Mouse (Mus musculus) spleen, adult 2 months (tissue): ENCODE measurements around the gene Pbrm1. TPM values are rescaled to one million over a fixed set of nuclear protein-coding genes. Genes with fewer than 3 reads are reported as not detected.
A peak's percentile ranks its signal among the peaks of the same experiment; 100 is the strongest.

Experiments used
- DNase-seq, 2 experiments: peaks; one replicate each; pipeline versions ENCODE4 v3.0.0 to v3.0.0-alpha.2; 2012 to 2021; ENCODE audit warnings: low spot score in 2 of 2, low read depth in 1 of 2
- H3K27ac ChIP-seq: fragments of 200-500 bp; 2 replicates; pipeline ENCODE4 v1.5.1; 2012; ENCODE audit warnings: low read length, inconsistent platforms; ENCODE audit not compliant: insufficient read depth
- H3K27me3 ChIP-seq: fragments of 200-500 bp; 2 replicates; pipeline ENCODE4 v1.6.1; 2012; ENCODE audit warnings: mild to moderate bottlenecking, moderate library complexity, low read length, inconsistent platforms; ENCODE audit not compliant: control insufficient read depth, insufficient read depth
- H3K36me3 ChIP-seq: fragments of 200-500 bp; 2 replicates; pipeline ENCODE4 v1.6.1; 2012; ENCODE audit warnings: mild to moderate bottlenecking, low read length, inconsistent platforms; ENCODE audit not compliant: control insufficient read depth, insufficient read depth
- H3K4me1 ChIP-seq: fragments of 200-500 bp; 2 replicates; pipeline ENCODE4 v1.6.1; 2011; ENCODE audit warnings: inconsistent platforms; ENCODE audit not compliant: control insufficient read depth, insufficient read depth, insufficient read length
- H3K4me3 ChIP-seq: fragments of 200-500 bp; 2 replicates; pipeline ENCODE4 v1.5.1; 2011; ENCODE audit warnings: mild to moderate bottlenecking, inconsistent platforms; ENCODE audit not compliant: insufficient read depth, insufficient read length; ENCODE audit errors: extremely low read depth
- CTCF ChIP-seq: fragments of 200-500 bp; IDR thresholded peaks from 2 replicates; pipeline ENCODE4 v1.5.1; 2011; ENCODE audit warnings: mild to moderate bottlenecking, inconsistent platforms; ENCODE audit not compliant: insufficient read depth, insufficient read length, insufficient replicate concordance; ENCODE audit errors: extremely low read depth
- POLR2A ChIP-seq: fragments of 200-500 bp; IDR thresholded peaks from 2 replicates; pipeline ENCODE4 v1.6.1; 2011; ENCODE audit warnings: low read depth, low read length, inconsistent platforms
- WGBS: fragments of 180-500 bp; shearing (Covaris S2); methylation state at CpG from one replicate; pipeline ENCODE4 v1.1.7; 2018; 5-methylcytosine and 5-hydroxymethylcytosine counted together
- polyA plus RNA-seq: library from polyadenylated mRNA; depleted of rRNA; stranded (reverse); fragments of >200 nt; gene quantifications from 2 replicates; pipeline ENCODE4 v1.2.3, GENCODE M21; 2012

Gene Pbrm1
- polyA plus RNA-seq, 1 experiment = 9.2 TPM

- peak overlapping the region; percentile 22; the same call in 1 of the 2 replicates for H3K4me3 ChIP-seq
- TF ChIP-seq POLR2A = no peak
- no peak for TF ChIP-seq CTCF
- WGBS = 1% methylated on average over 2 of the region's 2 CpGs
- peaks cover 29% of the 10 kb centered on the region for H3K36me3 ChIP-seq
- H3K4me1 ChIP-seq = peaks cover 2% of the 10 kb centered on the region
- peak in 1 of 2 experiments; percentile 29 for DNase-seq
- no peak overlapping the region for H3K27ac ChIP-seq
- no peaks in the 10 kb centered on the region for H3K27me3 ChIP-seq
Observed at GRCm38 (mm10) chr14:31017854-31018253, 1.1 kb upstream of the Pbrm1 start.

DNA sequence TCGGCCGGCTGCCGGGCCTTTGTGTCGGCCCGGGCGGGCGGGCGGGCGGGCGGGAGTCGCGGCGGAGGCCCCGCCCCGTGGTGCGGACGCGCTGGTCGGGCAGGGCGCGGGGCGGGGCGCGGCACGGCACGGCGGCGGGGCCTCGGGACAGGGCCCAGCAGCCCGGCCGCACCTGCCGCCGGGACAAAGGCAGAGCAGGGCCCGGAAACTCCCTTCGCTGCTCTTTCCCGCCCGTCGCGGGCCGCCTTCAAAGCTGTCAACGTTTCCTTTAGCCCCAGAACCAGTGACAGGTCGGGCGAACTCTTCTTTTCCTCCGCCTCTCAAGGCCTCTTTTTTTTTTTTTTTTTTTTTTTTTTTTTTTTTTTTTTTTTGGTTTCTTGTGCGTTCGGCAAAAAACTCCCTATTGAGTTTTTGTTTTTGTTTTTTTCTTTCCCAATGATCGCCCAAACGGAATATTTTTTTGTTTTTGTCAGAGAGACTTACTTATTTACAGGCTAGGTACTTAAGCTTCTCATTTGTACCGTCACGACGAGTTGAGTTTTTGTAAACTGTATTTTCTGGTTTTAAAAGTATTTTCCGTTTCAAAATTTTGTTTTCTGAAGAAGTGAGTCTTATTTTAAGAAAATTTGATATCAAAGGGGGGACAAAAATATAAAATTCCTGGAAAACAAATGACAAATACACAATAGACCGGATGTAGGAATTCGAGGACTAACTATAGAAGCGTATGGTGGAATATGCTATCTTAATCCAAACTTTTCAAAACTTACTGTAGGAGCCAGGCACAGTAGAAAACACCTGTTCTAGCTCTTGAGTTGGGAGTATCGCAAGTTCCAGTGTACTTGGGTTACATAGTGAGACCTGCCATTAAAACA is 630 bp downstream of the Pbrm1 start:
- 2% methylated on average over 55 of the region's 56 CpGs for WGBS
- DNase-seq = peak; percentile 81 to 82
- no peak for TF ChIP-seq POLR2A
- no peak for TF ChIP-seq CTCF

DNA sequence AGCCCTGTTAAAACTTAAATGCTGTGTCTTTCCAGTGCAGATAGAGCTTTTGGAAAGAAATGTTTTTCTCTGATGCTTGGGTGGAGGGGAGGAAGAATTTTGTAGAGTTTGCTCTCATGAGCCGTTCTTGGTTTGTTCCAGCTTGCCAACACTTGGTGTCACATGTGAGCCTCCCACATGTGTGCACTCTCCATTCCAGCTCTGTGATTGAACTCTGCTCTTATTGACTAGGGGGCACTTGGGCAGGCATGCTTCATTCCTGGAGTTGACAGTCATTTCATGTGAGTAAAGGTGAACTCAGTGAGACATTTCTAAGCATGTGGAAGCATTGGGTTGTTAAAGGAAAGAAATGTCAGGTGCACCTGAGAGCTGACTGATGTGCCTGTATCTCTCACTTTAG is 3.6 kb downstream of the Pbrm1 start:
- Histone ChIP-seq H3K27me3 (no peaks in the 10 kb centered on the region), H3K36me3 (peaks cover 15% of the 10 kb centered on the region), H3K4me3 (no peak overlapping the region), H3K4me1 (no peaks in the 10 kb centered on the region; the same call in 1 of the 2 replicates), H3K27ac (no peak overlapping the region)
- TF ChIP-seq POLR2A (no peak), CTCF (no peak)
- WGBS = 52% methylated on average over 1 of the region's 1 CpGs
- DNase-seq = no peak

More for the DNA sequence above, 630 bp downstream of the Pbrm1 start:
- Histone ChIP-seq H3K4me3 (peak overlapping the region; percentile 99), H3K27me3 (no peaks in the 10 kb centered on the region), H3K27ac (peak overlapping the region; percentile 69), H3K36me3 (peaks cover 19% of the 10 kb centered on the region), H3K4me1 (peaks cover 2% of the 10 kb centered on the region)

- H3K4me1 ChIP-seq = no peaks in the 10 kb centered on the region
- no peak overlapping the region for H3K27ac ChIP-seq
- DNase-seq = no peak
- no peaks in the 10 kb centered on the region for H3K27me3 ChIP-seq
- H3K36me3 ChIP-seq = peaks cover 24% of the 10 kb centered on the region
- H3K4me3 ChIP-seq = no peak overlapping the region
- whole genome bisulfite sequencing = 83% methylated on average over 3 of the region's 3 CpGs
- TF ChIP-seq CTCF (no peak), POLR2A (no peak)
Observed at GRCm38 (mm10) chr14:31025785-31026184, 6.8 kb downstream of the Pbrm1 start.

- no peak overlapping the region for H3K27ac ChIP-seq
- TF ChIP-seq CTCF = no peak
- TF ChIP-seq POLR2A = no peak
- H3K27me3 ChIP-seq = no peaks in the 10 kb centered on the region
- H3K36me3 ChIP-seq = peaks cover 27% of the 10 kb centered on the region
- 93% methylated on average over 5 of the region's 5 CpGs for whole genome bisulfite sequencing
- no peaks in the 10 kb centered on the region for H3K4me1 ChIP-seq
- DNase-seq = no peak
- no peak overlapping the region for H3K4me3 ChIP-seq
Observed at GRCm38 (mm10) chr14:31045296-31045695, 26.4 kb downstream of the Pbrm1 start.

DNA sequence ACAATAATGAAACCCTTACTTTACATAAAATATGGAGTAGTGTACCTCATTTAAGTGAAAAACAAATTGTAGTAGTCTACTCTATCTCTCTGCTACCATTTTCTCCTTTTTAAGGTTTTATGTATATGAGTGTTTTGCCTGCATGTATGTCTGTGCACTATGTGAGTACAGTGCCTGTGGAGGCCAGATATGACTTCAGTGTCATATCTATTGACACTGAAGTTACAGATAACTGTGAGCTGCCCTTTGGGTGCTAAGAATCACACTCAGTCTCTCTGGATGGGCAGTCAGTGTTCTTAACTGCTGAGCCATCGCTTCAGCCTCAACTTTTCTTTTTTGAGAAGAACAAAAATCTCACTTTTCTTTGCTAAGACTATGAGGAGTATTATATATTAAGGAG is 26.9 kb downstream of the Pbrm1 start:
- no peak for DNase-seq
- no peaks in the 10 kb centered on the region for H3K27me3 ChIP-seq
- TF ChIP-seq CTCF = no peak
- TF ChIP-seq POLR2A = no peak
- no peak overlapping the region for H3K4me3 ChIP-seq
- WGBS = 95% methylated on average over 1 of the region's 1 CpGs
- H3K4me1 ChIP-seq = no peaks in the 10 kb centered on the region
- H3K36me3 ChIP-seq = peaks cover 30% of the 10 kb centered on the region
- H3K27ac ChIP-seq = no peak overlapping the region

DNA sequence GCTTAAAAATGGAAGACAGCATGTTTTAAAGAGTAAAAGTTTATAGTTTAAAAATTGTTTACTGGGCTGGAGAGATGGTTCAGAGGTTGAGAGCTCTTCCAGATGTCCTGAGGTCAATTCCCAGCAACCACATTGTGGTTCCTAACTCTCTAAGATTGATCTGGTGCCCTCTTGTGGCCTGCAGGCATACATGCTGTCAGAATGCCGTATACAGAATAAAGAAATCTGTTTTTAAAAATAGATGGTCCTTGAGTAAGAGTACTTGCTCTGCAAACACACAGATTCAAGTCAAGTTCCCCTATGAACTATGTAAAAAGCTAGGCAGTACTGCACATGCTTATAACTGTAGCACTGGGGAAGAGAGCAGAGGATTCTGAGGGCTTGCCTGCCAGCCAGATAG is 43.3 kb downstream of the Pbrm1 start:
- DNase-seq = no peak

More for the DNA sequence above, 43.3 kb downstream of the Pbrm1 start:
- WGBS = 51% methylated on average over 1 of the region's 1 CpGs
- H3K36me3 ChIP-seq = peaks cover 13% of the 10 kb centered on the region
- TF ChIP-seq CTCF = no peak
- TF ChIP-seq POLR2A = no peak
- no peak overlapping the region for H3K4me3 ChIP-seq
- H3K27me3 ChIP-seq = no peaks in the 10 kb centered on the region
- H3K4me1 ChIP-seq = no peaks in the 10 kb centered on the region
- H3K27ac ChIP-seq = no peak overlapping the region
